Mouse (Mus musculus) layer of hippocampus, adult 8-10 months (tissue): ENCODE measurements around the gene Nkx2-2. TPM values are rescaled to one million over a fixed set of nuclear protein-coding genes. Genes with fewer than 3 reads are reported as not detected.
"Not testable (repeated sequence)": the region's sequence is repeated elsewhere in the genome, so short reads cannot be mapped to it uniquely, and the experiment has no call there.

Source experiments
- DNase-seq, 2 experiments: peaks; one replicate each; pipeline ENCODE4 v3.0.0; 2022; ENCODE audit warnings: low spot score in 2 of 2
- total RNA-seq, 4 experiments: library from RNA; stranded (reverse); gene quantifications; 2 replicates each; pipeline ENCODE4 v1.2.4; 2022

The Nkx2-2 gene
- total RNA-seq, 4 experiments from 2014 or later = 5.1 to 7.6 (median 6.1) TPM

- DNase-seq = no peak
Observed at GRCm38 (mm10) chr2:147181926-147182708, 11.9 kb downstream of the Nkx2-2 start.

- DNase-seq = no peak
Observed at GRCm38 (mm10) chr2:147181304-147181665, 12.8 kb downstream of the Nkx2-2 start.

GRCm38 (mm10) chr2:147180649-147181303 is 13.3 kb downstream of the Nkx2-2 start:
- peak; percentile 63 to 80 for DNase-seq

GRCm38 (mm10) chr2:147178091-147179059 is 15.7 kb downstream of the Nkx2-2 start:
- DNase-seq = peak; percentile 69 to 81

DNA sequence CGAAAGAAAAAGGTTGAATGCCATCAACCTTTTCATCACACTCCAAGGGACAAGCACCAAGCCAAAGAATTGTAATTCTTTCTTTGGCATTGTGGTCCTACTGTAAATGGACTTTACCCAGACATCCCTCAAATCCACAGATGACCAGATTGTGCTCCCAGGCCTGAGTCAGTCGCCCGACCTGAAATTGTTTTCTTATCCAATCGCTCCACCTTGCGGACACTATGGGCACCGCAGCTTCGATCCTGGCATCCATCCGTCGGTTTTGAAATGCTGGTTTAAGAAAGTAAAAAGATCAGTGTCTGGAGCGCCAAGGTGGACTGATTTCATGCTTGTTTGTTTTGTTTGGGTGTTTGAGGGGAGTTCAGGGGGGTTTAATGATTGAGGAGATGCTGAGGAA is 16.4 kb downstream of the Nkx2-2 start:
- DNase-seq = peak; percentile 67 to 89

DNA sequence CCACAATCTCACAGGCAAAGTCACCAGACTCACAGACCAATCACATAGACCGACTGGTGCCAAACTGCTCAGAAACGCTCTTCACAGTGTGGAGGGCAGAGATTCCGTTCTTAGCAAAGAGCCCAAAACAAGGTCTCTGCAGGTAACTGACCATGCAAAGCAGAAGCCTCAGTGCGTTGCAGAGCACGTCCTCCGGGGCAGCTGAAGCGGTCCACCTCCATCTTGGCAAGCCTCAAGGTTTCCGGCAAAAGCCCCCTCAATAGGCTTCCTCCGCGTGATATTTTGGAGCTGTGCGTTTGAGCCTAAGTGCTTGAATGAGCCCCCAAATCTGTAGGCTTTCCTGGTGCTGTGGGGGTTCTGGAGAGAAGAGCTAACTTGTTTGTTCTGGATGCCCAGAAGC is 18.7 kb downstream of the Nkx2-2 start:
- no peak for DNase-seq

GRCm38 (mm10) chr2:147173751-147174150 is 20.3 kb downstream of the Nkx2-2 start:
- DNase-seq = no peak

GRCm38 (mm10) chr2:147170538-147170937 is 23.5 kb downstream of the Nkx2-2 start:
- DNase-seq = not testable (repeated sequence)

DNA sequence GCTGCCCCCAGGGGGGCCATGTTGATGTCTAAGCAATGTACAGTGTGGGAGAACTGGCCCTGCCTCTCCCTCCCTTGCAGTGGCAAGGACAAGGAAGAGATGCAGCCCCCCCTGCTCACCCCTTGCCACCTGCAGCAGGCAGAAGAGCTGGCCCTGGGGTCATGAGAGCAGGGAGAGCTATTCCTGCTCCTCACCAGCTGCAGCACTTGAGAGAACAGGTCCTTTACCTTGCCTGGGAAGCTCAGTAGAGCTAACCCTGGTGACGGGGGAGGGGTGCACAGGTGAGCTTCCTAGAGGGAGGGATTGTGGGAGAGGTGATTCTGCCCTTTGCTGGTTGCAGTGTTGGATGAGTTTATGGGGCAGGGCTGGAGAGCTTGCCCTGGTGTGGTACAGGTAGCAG is 28.2 kb downstream of the Nkx2-2 start:
- no peak for DNase-seq

DNA sequence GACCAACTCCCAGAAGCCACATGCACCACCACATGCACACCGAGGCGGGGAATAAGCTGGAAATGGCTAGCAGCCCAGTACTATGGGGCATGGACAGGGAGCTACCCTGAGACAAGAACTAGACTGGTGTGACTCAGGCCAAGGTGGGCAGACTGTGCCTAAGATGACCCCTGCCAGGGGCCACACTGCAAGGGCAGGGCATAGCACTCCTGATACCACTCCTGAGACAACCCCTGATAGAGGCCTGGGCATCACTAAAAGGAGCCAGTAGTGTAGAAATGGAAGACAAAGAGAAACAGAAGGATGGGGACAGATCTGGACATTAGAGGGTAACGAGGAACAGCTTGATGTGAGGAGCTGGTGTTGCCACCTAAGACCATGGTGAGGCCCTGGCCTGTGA is 28.7 kb downstream of the Nkx2-2 start:
- no peak for DNase-seq

GRCm38 (mm10) chr2:147152543-147152942 is 41.5 kb downstream of the Nkx2-2 start:
- no peak for DNase-seq

Other genes starting within 250 kb of the Nkx2-2 start
- gene Xrn2, start 181.2 kb downstream of the Nkx2-2 start, total RNA-seq = 10 to 100 TPM; 43.8 to 53.6 (median 45.9) TPM
- gene Nkx2-4, start 108.8 kb downstream of the Nkx2-2 start, total RNA-seq = not detected
- gene Pax1, start 167.7 kb upstream of the Nkx2-2 start, total RNA-seq = not detected